Mouse (Mus musculus) layer of hippocampus, adult 9-11 months (tissue): ENCODE measurements around the gene Tcf19.
"Not testable (repeated sequence)": the region's sequence is repeated elsewhere in the genome, so short reads cannot be mapped to it uniquely, and the experiment has no call there.

Experiments
- DNase-seq: peaks from one replicate; pipeline ENCODE4 v3.0.0; 2022

The Tcf19 gene

DNA sequence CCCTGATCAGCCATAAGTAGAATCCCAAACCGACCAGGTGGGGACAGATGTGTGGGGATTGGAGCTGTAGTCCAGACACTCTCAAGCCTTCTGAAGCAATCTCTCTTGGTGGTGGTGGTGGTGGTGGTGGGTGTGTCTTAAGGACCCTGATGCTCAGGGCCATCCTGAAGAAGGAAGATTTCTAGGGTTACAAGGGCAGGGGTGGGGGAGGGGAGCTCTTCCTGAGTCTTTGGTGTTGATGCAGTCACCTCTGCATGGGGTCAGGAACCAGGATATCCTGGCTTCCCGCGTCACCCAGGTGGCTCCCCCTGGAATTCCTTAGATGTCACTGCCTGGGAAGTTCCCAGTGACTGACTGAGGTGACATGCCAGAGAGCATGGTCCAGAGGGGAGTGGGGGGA is 15.7 kb upstream of the Tcf19 start:
- DNase-seq: no peak

- DNase-seq: no peak
These were observed 10.0 kb upstream of the Tcf19 start for GRCm38 (mm10) chr17:35526644-35527043.

DNA sequence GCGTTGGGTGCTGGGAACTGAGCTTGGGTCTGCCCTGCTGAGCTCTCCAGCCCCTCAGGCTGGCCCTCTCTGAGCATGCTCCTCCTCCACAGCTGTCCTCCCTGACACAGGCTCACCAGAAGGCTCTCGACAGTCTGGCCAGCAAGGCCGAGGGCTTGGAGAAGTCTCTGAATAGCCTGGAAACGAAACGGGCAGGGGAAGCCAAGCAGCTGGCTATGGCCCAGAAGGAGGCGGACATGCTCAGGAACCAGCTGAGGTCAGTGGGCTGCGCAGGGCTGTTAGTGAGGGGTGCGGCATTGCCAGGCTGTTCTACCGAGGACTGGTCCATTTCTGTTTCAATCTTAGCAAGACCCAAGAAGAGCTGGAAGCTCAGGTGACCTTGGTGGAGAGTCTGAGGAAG is 7.7 kb upstream of the Tcf19 start:
- no peak for DNase-seq

DNA sequence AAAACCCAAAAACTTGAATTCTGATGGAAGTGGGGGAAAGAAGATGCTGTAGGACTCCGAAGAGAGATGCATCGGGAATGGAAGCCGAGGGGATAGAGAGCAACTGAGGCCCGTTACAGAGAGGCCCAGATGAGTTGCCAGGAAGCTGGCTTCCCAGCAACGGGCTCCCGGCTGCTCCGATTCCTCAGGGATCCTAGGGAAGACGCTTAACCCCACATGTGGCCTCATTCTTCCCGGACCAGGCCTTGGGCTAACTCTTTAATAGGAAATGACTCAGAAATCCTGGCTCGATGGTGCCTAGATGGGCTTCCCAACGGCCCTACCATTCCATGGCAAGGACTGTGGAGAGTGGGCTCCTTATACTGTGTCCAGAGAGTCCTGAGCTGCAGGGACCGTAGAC is 902 bp upstream of the Tcf19 start:
- no peak for DNase-seq

- no peak for DNase-seq
These were observed 548 bp downstream of the Tcf19 start for GRCm38 (mm10) chr17:35515911-35516640.

DNA sequence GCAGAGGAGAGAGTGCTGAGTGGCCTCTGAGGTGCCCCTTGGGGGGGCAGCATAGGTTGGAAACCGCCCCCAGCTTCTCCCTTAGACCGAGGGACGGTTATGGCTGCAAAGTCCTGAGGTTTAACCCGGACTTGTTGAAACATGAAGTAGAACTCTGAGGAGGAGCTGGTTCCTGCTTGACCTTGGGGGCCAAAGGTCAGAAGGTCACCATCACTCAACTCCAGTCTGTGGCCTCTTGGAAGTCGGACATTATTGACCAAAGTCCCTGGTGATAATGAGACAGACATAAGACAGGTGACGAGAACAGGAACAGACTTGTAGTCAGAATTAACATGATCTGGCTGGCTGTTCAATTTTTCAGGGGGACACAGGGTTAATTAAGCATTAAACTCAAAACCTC is 1.9 kb downstream of the Tcf19 start:
- no peak for DNase-seq

GRCm38 (mm10) chr17:35513886-35514285 is 2.7 kb downstream of the Tcf19 start:
- no peak for DNase-seq

DNA sequence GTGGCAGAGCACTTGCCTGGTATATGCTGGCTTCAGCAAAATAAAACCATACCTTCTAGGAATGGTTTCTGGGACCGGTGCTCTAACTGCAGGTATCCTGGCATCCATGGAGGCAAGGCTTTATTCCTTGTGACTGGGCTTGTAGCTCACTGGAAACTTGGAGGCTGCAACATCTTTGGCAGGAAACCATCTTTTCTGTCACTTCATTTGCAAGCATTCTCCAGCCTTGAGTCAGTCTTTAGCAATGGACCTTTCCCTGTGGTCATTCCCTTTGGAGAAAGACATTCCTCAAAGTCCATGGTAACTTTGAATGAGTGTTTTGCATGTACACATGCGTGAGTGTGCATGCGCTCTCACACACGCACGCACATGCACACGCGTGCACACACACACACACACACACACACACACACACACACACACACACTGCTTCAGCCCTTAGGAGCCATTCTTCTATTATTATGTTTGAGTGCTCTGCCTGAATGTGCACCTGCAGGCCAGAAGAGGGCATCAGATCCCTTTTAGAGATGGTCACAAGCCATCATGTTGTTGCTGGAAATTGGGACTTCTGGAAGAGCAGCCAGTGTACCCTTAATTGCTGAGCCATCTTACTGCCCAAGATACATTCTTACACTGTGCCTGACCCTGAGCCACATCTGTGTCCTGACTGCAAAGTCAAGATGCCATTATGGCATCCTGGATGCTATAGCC is 3.6 kb downstream of the Tcf19 start:
- no peak for DNase-seq

DNA sequence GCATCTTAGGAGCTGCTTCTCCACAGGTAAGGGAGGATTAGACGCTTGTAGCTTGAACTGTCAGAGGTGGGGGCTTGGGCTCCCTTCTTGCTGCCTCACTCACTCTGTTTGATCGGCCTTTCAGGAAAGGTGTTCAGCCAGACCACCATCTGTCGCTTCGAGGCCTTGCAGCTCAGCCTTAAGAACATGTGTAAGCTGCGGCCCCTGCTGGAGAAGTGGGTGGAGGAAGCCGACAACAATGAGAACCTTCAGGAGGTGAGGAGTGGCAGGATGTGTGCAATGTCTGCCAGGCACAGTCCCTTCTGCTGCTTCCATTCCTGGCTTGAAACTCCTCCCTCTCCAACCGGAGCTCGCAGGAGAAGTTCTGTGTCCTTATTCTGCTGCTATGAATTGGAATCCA is 7.3 kb downstream of the Tcf19 start:
- DNase-seq: no peak

DNA sequence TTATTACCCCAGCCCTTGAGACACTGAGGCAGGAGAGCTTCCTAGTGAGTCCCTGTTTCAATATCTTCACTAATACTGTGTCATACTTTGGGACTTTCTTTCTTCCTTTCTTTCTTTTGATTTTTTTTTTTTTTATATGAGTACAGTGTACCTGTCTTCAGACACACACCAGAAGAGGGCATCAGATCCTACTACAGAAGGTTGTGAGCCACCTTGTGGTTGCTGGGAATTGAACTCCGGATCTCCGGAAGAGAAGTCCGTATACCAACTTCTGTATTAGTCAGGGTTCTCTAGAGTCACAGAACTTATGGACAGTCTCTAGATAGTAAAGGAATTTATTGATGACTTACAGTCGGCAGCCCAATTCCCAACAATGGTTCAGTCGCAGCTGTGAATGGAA is 8.3 kb downstream of the Tcf19 start:
- DNase-seq: not testable (repeated sequence)

GRCm38 (mm10) chr17:35507556-35508260 is 8.9 kb downstream of the Tcf19 start:
- no peak for DNase-seq

DNA sequence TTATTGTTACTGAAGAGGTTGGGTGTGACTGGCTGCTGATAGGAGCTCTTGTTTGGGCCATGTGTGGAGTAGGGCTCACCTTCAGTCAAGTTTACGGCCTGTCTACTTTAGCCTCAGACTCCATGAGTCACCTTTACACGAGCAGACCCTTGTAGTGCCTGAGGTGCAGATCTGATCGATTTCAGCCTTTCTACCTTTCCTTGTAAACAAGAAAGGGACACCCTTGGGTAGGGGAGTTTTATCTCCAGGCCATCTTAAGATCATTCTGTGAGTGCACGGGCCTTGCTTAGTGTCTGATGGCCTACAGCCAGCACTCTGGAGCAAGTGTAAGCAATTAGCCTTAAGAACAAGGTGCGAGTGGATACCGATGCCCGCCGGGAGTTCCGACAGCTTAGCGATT is 9.7 kb downstream of the Tcf19 start:
- no peak for DNase-seq

DNA sequence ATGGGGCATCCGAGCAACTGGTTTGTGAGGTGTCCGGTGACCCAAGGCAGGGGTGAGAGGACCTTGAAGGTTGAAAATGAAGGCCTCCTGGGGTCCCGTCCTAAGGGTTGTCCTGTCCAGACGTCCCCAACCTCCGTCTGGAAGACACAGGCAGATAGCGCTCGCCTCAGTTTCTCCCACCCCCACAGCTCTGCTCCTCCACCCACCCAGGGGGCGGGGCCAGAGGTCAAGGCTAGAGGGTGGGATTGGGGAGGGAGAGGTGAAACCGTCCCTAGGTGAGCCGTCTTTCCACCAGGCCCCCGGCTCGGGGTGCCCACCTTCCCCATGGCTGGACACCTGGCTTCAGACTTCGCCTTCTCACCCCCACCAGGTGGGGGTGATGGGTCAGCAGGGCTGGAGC is 10.8 kb downstream of the Tcf19 start, which contains the start of gene Pou5f1:
TSS of gene Pou5f1 (plus strand) at position 243 of the 400 bp plus-strand sequence.
- DNase-seq: no peak

DNA sequence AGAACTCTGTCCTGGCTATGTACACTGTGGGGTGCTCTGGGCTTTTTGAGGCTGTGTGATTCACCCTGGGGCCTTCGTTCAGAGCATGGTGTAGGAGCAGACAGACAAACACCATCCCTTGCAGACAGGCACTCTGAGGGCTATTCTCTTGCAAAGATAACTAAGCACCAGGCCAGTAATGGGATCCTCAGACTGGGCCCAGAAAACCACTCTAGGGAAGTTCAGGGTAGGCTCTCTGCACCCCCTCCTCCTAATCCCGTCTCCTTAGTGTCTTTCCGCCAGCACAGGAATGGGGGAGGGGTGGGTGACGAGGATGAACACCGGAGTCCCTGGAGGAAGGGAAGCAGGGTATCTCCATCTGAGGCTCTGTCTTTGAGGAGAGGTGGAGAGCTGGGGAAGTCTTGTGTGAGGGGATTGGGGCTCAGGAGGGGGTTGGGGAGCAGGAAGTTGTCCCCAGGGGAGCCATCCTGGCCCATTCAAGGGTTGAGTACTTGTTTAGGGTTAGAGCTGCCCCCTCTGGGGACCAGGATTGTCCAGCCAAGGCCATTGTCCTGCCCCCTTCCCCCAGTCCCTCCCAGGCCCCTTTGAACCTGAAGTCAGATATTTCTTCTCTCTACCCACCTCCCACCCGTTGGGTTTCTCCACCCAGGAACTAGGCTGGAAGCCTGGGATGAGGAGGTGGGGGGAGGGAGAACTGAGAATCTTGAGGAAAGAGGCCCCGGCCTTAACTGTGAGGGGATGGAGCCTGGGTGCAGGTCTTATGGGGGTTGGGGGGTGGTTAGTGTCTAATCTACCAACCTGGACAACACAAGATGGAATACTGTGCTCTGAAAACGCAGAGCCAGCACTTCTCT is 11.8 kb downstream of the Tcf19 start:
- DNase-seq: no peak

GRCm38 (mm10) chr17:35503849-35504248 is 12.8 kb downstream of the Tcf19 start:
- no peak for DNase-seq

DNA sequence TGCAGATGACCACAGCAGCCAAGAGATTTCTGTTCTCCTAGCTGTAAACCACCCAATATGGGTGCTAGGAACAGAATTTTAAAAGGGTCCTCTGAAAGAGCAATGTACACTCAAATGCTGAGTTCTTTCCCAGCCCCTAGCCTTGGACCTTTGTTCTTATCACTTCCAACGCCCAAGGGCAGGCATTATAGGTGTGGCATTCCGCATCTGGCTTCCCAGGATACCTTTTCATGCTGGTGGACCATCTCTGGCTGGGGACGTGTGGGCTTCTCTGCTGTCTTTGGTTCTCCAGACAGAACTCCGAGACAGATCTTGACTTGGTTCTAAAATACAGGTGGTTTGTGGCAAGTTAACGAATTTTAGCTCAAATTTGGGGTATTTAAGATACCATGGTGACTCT is 13.9 kb downstream of the Tcf19 start:
- DNase-seq: no peak

GRCm38 (mm10) chr17:35502226-35502625 is 14.4 kb downstream of the Tcf19 start:
- no peak for DNase-seq

DNA sequence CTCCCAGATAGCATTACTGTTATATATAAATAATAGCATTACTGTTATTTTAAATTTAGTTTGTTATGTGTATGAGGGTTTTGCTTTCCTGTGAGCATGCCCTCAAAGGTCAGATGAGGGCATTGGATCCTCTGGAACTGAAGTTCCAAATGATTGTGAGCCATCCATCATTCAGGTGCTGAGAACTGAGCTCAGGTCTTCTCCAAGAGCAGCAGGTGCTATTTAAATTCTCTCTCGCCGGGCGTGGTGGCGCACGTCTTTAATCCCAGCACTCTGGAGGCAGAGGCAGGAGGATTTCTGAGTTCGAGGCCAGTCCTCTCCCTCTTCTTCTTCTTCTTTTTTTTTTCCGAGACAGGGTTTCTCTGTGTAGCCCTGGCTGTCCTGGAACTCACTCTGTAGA is 19.5 kb downstream of the Tcf19 start:
- DNase-seq: no peak

GRCm38 (mm10) chr17:35490320-35490719 is 26.3 kb downstream of the Tcf19 start:
- no peak for DNase-seq

- DNase-seq: no peak
These were observed 28.6 kb downstream of the Tcf19 start for GRCm38 (mm10) chr17:35488041-35488440.

DNA sequence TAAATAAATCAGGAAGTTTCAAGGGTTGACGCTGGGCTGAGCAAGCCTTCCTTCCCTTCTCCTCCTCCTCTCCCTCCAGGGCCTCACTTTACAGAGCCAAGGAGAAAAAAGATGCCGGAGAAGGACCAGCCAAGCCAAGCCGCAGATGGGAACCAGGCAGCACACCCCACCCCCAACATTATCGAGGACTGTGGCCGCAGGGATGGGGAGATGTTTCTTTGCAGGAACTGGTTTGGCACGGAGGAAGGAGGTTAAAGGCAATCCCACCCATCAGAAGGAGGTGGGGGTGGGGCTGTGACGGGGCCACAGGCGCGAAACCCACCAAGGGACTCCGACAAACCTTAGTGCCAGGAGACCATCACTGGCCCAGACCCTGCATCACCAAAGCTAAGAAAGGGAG is 29.9 kb downstream of the Tcf19 start:
- DNase-seq: no peak

GRCm38 (mm10) chr17:35485702-35486101 is 30.9 kb downstream of the Tcf19 start:
- no peak for DNase-seq

DNA sequence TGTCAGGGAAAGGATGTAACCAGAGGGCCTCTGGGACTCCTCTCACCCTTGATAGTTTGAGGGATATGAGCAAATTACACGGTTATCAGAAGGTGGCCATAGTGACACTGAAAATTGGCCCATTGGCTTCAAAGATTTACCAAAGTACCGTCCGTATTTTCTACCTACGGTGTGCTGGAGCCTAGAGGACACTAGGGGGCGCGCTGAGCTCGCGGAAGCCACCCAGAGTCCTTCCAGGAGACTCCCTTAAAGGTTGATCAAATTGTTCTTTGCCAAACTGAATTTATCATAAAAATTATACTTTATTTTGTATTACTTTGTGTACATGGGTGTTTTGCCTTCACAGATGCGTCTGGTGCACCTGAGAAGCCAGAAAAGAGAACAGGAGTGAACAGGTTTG is 32.6 kb downstream of the Tcf19 start:
- DNase-seq: peak; percentile 9
